Mouse (Mus musculus) kidney, postnatal 14 days (tissue): Measurements from ENCODE around the gene 6430571L13Rik.
A peak's percentile ranks its signal among the peaks of the same experiment; 100 is the strongest.

Source experiments
- DNase-seq: peaks from one replicate; pipeline ENCODE4 v3.0.0; 2022; ENCODE audit warnings: mixed read lengths

Gene 6430571L13Rik

GRCm38 (mm10) chr9:107386722-107387121, 46.3 kb downstream of the 6430571L13Rik start:
- peak; percentile 38 for DNase-seq

GRCm38 (mm10) chr9:107387708-107388107, 47.3 kb downstream of the 6430571L13Rik start:
- DNase-seq = no peak

- no peak for DNase-seq
Observed at GRCm38 (mm10) chr9:107388263-107388662, 47.9 kb downstream of the 6430571L13Rik start.

- no peak for DNase-seq
Observed at GRCm38 (mm10) chr9:107396397-107396796, 56.0 kb downstream of the 6430571L13Rik start.

- DNase-seq = no peak
Observed at GRCm38 (mm10) chr9:107398968-107399367, 58.6 kb downstream of the 6430571L13Rik start.

GRCm38 (mm10) chr9:107399491-107399971, 59.1 kb downstream of the 6430571L13Rik start, which contains the start of gene Cacna2d2:
Gene Cacna2d2, plus strand, starts transcription at chr9:107399612.
- peak; percentile 70 for DNase-seq

GRCm38 (mm10) chr9:107400060-107400511, 59.7 kb downstream of the 6430571L13Rik start:
- no peak for DNase-seq

- DNase-seq = no peak
Observed at GRCm38 (mm10) chr9:107400666-107401285, 60.4 kb downstream of the 6430571L13Rik start.
